Mouse (Mus musculus): Measurements from ENCODE around the gene Enam.
"Not testable (repeated sequence)": the region's sequence is repeated elsewhere in the genome, so short reads cannot be mapped to it uniquely, and the experiment has no call there.

The Enam gene

DNA sequence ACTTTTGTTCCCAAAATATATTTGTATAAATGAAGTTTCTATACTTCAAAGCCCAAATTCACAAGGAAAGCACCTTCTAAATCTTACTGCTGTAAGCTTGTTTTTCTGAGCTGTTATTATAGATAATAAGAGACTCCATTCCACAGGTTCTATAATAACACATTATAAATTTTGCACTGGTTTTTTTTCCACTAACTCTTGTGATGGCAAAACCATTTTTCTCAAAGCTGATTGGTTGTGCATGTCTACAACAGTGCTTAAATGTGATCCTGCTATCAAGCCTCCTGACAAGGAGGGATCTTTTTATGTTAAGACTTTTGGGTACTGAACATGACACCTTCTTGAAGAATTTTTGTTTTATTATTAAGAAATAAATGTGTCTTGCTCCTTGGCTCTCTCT, at the start of gene Enam:
Gene Enam (plus strand): TSS at position 301 of the 400 bp plus-strand sequence.
- no peak for DNase-seq

DNA sequence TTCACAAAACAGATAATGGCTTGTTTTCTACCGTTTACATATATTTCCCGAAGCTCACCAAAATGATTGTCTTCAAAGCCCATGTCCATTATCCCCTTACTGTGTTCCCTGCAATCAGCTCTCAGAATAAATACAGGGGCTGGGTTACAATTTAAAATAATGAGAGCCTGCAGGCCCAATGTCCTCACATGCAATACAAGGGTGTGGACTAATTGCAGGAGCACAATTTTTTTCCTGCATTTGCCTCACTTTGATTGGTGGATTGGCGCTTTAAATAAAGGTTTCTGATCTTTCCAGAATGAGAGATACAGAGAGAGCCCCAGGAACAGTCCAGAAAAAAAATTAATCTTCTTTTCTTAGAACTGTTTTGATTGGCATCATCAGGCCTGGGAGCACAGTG, 32.1 kb upstream of the Enam start, which contains the start of gene Ambn:
Gene Ambn (plus strand): TSS at position 301 of the 400 bp plus-strand sequence.
- no peak for DNase-seq

DNA sequence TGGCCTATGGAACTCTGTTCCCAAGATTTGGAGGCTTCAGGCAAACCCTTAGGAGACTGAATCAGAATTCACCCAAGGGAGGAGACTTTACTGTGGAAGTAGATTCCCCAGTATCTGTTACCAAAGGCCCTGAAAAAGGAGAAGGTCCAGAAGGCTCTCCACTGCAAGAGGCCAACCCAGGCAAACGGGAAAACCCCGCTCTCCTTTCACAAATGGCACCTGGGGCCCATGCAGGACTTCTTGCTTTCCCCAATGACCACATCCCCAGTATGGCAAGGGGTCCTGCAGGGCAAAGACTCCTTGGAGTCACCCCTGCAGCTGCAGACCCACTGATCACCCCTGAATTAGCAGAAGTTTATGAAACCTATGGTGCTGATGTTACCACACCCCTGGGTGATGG, 20.3 kb upstream of the Enam start:
- no peak for DNase-seq

DNA sequence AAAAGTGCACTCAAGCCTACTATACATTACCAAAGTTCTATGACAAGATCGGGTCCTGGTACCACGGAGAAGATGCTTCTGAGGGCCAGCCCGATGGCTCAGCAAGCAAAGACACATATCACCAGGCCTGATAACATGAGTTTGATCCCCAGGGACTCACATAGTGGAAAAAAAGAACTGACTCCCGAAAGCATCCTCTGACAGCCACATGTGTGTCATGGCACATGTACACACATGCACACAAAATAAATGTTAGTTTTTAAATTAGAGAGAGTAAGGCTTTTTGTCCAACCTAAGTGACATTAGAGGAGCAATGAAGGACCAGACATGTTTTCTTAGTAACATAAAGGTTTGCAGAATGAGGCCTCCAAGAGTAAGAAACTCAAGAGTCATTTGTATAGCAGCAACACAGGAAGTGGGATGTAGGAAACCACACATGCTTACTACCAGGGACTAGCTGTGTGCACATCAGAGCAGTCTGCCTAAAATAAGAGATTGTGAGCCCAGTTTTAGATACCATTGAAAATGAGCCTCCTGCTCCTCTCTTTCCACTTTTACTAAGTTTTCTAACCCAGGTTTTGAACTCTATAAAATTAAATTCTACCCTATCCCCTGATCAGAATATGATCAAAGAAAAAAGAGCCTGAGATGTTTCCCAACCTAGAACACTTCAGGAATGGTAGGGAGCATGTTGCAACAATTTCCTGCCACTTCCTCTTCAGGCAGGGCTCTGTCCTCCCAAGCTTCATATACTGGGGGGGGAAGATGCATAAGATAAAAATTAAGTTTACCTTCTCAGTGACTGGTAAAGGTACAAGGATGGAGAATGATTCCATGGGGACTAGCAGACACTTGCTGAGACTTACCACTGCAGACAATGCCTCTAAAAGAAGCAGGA, 18.7 kb upstream of the Enam start:
- DNase-seq = no peak

DNA sequence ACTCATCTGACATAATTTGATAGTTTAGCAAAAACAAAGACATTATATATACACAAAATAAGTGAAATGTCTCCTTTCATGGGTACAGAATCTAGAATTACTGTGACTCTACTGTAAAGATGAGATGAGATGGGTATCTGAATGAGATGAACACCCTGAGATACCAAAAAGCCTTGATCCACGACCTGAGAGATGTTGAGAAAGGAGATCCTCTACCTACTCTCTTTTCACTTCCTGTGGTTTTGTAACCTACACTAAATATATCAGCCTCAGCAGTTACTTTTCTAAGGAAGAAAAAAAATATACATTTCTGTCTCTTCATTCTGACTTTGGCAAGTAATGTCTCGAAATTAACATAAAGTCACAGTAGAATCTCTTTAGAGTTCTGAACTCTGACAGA, 1.2 kb downstream of the Enam start:
- no peak for DNase-seq

DNA sequence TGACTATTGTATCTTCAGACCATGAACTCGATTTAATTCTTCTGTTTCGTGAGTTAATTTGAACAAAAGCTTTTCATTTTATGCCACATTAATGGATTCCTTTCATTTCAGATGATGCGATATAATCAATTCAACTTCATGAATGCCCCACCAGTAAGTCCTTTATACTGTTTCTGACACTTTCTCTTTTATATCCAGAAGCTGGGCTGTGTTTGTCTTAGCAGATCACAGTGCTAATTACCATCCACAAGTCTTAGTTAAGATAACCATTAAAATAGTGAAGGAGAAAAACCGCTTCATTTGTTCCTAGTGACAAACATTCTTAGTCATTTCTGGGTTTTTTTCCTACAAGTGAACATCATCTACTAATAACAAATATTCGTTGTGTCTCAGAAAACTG, 3.3 kb downstream of the Enam start:
- no peak for DNase-seq

DNA sequence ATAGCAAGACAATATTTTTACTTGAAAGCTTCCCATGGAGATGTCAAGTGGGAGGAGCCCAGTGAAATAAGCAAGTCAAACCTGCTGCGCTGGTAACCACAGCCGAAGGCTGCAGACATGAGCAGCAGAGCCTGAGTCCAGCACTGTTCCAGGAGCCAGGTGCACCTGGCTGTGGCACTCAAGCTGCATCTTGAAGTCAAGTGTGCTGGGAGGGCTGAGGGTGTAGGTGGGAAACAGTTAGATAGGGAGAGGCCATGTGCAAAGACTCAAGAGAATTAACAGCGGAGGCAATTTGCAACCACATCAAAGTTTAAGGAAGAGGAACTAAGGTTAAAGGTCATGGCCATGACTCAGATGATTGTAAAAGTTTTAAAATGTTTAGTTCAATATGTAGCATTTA, 12.0 kb downstream of the Enam start:
- peak in 1 of 2 experiments; percentile 5 for DNase-seq

DNA sequence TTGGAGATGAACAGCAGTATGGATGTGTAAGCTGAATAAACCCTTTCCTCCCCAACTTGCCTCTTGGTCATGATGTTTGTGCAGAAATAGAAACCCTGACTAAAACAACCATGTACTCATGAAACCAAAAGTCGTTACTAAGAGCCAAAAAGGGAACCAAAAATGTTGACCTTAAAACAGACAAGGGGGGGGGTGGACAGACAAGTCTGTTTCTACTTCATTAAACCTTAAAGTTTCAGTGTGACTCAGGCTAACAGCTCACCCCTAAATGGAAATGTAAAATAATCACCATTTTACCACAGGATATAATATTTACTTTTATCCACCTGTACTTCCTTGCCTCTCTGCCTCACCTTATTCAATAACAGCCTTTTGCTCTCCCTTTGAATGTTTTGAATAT, 20.8 kb downstream of the Enam start:
- DNase-seq = no peak

DNA sequence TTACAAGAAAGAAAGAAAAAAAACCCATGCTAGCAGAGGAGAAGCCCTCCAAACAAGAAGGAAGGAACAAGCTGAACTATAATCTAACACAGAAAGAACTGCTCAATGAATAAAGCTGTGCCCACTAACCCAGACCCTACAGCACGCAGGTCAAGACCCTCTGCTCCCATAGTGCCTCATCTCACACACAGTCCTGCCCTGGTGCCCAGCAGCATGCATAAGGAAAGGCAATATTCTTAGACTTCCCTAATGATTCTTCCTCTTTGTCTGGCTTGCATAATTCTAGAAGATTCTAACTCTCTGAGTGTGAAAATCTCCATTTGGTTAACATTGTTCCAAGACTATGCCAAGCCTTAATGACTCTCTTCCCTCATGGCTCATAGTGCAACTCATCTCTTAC, 21.2 kb downstream of the Enam start:
- no peak for DNase-seq

DNA sequence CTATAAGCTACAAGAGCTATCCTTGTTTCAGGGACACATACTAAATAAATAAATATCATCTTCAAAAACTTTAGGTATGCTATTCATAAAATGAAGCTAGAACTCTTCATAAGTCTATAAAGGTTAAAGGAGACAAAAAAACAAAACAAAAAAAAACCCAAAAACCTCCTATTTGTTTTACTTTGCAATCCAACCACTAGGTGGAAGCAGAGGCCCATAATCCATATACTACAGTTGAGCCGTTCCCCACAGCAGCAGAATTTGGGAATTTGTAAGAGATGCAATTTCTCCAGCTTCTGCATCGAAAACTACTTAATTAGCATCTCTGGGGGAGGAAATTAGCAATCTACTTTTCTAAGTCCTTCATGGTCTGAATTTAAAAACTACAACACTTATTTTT, 31.5 kb downstream of the Enam start:
- no peak for DNase-seq

DNA sequence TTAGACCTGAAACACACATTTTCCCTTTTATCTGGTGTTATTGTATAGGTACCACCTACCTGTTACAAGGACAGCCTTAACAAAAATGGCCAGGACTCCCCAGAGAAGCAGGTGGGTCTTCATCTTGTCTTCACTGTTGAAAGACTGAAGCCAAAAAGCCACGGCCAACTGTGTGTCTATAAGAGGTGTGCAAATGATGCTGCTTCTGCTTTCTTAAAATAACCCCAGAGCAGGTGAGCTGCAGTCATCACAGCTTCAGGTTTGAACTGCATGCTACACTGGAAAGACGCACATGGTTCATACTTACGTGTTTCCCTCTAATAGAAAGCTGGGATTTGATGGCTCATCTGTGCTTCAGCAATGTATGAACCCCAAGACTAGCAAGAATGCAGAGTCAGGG, 39.9 kb downstream of the Enam start, which contains the start of gene Jchain:
Gene Jchain (minus strand): TSS at position 235 of the 400 bp plus-strand sequence.
- DNase-seq = no peak

DNA sequence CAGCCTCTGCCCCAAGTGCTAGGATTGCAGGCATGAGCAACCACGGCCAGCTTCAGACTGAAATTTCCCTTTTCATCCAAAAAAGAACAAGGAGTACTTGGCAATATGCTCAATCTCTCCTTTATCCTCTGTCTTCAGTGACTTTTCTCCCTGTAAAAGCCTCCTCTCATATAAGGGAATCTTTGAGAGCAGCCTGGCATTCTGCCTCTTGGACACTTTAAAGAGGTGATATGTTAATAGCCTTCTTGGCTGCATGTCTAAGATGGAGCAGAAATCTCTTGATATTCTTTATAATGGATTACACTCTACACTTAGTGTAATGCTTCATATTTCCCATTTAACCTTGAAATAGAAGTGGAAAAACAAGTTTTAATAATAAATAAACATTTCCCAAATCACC, 43.1 kb downstream of the Enam start:
- no peak for DNase-seq

DNA sequence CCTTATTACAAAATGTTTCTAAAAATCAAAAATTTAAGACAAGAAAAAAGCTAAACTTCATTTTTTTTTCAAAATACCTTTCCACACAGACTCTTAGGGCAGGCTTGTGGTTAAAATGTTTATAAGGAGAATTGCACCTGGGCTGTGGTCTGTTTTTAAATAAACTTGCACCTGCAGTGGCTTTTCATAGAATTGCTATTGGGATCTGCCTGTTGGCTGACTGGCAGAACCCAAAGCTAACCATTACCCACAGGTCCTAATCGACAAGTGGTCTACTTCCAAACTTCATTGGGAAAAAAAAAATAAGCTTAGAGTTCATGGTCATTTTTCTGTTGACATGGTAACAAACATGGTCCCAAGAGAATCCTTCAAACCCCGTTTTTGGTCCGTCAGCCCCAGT, 46.9 kb downstream of the Enam start:
- no peak for DNase-seq

DNA sequence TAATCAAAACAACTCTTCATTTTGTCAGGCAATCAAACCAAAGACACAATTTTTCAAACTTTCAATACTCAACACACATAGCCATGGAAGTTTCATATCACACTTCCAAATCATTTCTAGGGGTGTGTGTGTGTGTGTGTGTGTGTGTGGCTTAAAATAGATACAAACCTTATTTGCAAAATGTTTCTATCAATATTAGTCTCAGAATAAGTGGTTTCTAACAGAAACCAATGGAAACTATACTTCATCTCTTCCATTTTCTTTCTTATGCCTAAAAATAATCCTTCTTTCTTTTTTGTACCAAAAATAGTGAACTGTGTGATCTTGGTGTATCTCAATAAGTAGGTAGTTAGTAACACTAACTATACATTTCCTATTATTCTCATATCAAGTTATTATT, 53.1 kb downstream of the Enam start:
- no peak for DNase-seq

DNA sequence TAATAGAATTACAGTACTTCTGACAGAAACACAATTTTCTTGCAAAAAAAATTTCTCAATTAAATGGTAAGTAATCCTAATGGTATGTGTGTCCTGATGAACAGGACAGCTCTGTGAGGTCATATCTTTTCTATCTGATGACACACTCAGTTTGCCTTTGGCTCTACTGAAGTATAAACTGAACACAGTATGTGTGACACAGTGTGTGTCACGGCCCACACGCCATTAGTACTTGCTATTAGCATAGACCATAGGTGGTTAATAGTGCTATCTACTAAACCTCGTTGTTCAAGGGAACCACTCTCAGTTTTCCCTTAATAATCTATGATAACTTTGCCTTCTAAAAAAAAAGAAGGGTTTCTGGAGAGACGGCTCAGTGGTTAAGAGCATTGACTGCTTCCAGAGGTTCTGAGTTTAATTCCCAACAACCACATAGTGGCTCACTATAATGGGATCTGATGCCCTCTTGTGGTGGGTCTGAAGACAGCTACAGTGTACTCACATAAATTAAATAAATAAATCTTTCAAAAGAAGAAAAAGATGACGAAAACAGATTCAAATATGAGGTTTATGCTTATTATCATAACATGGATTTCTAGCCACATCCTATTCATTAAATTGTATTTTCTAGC, 55.0 kb downstream of the Enam start:
- DNase-seq = no peak

DNA sequence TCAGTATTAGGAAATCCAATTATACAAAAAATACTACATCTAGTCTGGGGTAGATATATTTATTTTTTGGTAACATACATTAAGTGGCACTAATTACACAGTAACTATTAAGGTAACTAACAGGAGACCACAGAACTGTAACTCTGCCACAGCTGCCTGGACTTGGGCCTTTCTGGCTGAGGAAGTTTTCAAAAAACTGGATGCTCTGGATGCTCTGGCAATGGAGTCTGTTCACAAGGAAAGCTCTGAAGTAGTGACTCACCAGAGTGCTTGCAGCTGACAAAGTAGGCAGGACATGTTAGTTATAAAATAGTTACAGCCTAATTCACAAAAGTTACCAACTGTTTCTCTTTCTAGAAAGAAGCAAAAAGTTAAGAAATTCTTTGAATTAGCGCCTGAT, 56.6 kb downstream of the Enam start:
- DNase-seq = not testable (repeated sequence)

DNA sequence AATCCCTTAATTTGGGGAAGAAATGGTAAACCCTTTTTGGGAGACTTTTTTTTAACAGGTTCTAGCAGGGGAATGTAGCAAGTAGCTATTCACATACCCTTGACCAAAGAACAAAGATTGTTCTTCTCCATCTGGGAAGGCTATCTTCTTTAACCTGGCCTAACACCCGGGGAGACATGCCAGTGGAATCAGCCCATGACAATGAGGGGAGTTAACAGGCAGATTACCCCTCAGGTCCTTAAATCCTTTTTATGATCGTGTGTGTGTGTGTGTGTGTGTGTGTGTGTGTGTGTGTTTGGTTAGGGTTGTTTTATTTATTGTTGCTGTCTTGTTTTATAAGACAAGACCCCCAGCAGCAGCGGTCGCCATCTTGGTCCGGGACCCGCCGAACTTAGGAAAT, 57.8 kb downstream of the Enam start:
- DNase-seq = no peak

DNA sequence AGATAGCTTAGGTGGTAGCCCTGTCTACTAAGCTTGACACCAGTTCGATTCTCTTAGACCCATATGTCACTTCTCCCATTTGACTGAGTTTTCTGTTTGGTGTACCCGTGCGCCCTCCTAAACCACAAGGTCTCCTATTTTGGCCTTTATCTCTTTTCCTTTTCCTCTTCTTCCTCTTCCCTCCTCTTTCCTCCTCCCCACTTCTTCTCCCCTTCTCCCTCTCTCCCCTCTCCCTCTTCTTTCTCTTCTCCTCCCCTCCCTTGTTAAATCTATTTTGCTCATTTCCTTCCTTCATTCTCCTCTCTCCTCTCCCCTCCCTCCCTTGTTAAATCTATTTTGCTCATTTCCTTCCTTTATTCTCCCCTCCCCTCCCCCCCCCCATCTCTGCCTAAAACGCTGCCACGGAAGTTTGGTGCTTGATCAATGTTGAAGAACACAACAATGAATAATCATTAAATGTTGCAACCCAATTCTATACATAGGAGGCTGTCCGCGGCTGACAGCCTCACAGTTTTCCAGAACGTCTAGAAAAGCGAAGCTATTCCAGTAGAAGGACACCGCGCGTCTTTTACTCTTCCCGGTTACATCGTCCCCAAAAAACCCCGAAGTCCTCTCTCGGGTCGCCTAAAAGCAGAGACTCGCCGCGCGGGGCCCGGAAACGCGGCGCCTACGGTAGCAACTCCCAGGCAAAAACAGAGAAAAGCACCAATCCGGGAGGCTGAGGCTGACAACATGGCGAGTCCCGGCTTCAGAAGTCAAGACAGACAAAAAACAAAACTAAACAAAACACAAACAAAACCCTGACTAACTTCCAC, 65.7 kb downstream of the Enam start:
- DNase-seq = no peak

DNA sequence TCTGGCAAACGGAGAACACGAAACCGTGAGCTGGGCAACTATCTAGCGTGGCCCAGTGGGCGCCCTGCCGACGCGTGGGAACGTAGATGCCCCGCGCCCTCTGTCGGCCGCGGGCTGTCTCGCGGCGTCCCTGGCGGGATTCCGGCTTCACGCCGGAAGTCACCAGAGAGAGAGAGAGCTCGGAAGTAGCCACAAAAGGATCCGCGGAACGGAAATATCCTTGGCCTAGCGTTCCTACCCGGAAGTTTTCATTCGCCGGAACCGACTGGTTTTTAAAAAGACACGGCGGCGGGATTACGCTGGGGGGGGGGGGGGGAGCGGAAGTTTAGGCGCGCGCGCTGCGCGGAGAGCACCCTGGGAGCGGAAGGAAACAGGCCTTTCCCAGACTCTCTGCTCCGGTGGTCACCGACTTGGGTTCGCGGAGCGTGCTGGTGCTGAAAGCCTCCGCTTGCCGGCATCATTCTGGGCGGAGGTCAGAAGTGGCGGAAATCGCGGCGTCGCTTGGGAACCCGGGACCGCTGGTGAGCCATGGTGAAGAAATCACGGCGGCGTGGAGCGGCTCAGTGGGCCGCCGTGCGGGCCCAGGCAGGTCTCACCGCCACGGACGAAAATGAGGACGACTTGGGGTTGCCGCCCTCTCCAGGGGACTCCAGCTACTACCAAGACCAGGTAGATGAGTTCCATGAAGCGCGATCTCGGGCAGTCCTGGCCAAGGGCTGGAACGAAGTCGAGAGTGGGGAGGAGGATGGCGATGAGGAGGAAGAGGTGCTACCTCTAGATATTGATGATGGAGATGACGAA, 66.5 kb downstream of the Enam start, which contains the start of gene Utp3:
Gene Utp3 (plus strand): TSS at position 377 of the 801 bp plus-strand sequence.
- peak; percentile 87 to 90 for DNase-seq
